Mouse (Mus musculus) lung, embryonic 16.5 days (tissue): Measurements from ENCODE around the gene Tmem72. TPM values are rescaled to one million over a fixed set of nuclear protein-coding genes. Genes with fewer than 3 reads are reported as not detected.

Source experiments
- ATAC-seq: fragments of 200-750 bp; cut with Nextera tagmentation; 2 replicates; pipeline ENCODE4 v1.8.0; 2017; ENCODE audit warnings: low read depth, mild to moderate bottlenecking, moderate library complexity
- H3K27ac ChIP-seq: fragments of 300-500 bp; sonication (generic); 2 replicates; pipeline ENCODE4 v1.5.1; 2014; ENCODE audit warnings: mild to moderate bottlenecking, control low read depth, low read length
- H3K27me3 ChIP-seq: fragments of 300-500 bp; sonication (generic); 2 replicates; pipeline ENCODE4 v1.6.1; 2014; ENCODE audit warnings: low read depth, low read length, mixed read lengths; ENCODE audit not compliant: control insufficient read depth, insufficient read depth
- H3K36me3 ChIP-seq: fragments of 300-500 bp; sonication (generic); 2 replicates; pipeline ENCODE4 v1.6.1; 2014; ENCODE audit warnings: low read length; ENCODE audit not compliant: control insufficient read depth, insufficient read depth
- H3K4me1 ChIP-seq: fragments of 300-500 bp; sonication (generic); replicated peaks from 2 replicates; pipeline ENCODE4 v1.6.1; 2014; ENCODE audit warnings: low read length, mixed read lengths; ENCODE audit not compliant: control insufficient read depth, insufficient read depth
- H3K4me2 ChIP-seq: fragments of 300-500 bp; sonication (generic); 2 replicates; pipeline ENCODE4 v1.6.1; 2014; ENCODE audit warnings: low read depth, low read length, control low read depth
- H3K4me3 ChIP-seq: fragments of 300-500 bp; sonication (generic); 2 replicates; pipeline ENCODE4 v1.5.1; 2014; ENCODE audit warnings: mild to moderate bottlenecking, low read length, control low read depth
- H3K9ac ChIP-seq: fragments of 300-500 bp; sonication (generic); 2 replicates; pipeline ENCODE4 v1.6.1; 2014; ENCODE audit warnings: low read length, control low read depth
- H3K9me3 ChIP-seq: fragments of 300-500 bp; sonication (generic); 2 replicates; pipeline ENCODE4 v1.6.1; 2016; ENCODE audit warnings: low read length; ENCODE audit not compliant: control insufficient read depth
- WGBS: fragments of 180-500 bp; shearing (Covaris S2); extraction: QIAGEN DNeasy Blood & Tissue Kit; methylation state at CpG from one replicate; pipeline ENCODE4 v1.1.7; 2014; 5-methylcytosine and 5-hydroxymethylcytosine counted together
- polyA plus RNA-seq: library from polyadenylated mRNA; unstranded; fragments of >200 nt; fragmentation: Nextera tagmentation; extraction: Ambion mirVana; gene quantifications from 2 replicates; pipeline ENCODE4 v1.2.1, GENCODE M21; 2015

The Tmem72 gene
- polyA plus RNA-seq, 1 experiment from 2014 or later, result 0.06 TPM

DNA sequence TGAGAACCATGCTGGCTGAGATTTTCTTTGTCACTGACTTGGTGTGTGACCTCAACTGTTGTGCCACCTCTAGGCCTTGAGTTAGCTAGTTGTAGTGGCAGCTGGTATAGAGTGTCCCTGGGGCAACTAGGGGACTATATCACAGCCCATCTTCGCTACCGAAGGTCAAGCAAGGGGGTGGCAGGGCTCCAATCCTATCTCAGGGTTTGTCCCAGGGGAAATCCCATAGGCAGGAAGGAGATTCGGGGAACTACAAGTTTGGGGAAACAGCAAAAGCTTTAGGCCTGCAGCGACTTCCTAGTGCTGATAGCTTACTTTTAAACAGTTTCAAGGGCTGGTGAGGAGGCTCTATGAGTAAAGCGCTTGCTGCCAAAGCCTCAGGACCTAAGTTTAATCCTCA lies 44.4 kb downstream of the Tmem72 start:
- Histone ChIP-seq H3K9me3 (no peaks in the 10 kb centered on the region), H3K27me3 (no peaks in the 10 kb centered on the region), H3K4me2 (no peak overlapping the region), H3K4me1 (peaks cover 17% of the 10 kb centered on the region), H3K9ac (no peak overlapping the region), H3K36me3 (no peaks in the 10 kb centered on the region), H3K4me3 (no peak overlapping the region), H3K27ac (no peak overlapping the region)
- ATAC-seq, result no peak
- 72% methylated on average over 5 of the region's 5 CpGs for whole genome bisulfite sequencing

- H3K4me1 ChIP-seq, result peaks cover 17% of the 10 kb centered on the region
- 90% methylated on average over 4 of the region's 4 CpGs for WGBS
- no peak overlapping the region for H3K27ac ChIP-seq
- no peaks in the 10 kb centered on the region for H3K9me3 ChIP-seq
- no peak overlapping the region for H3K9ac ChIP-seq
- no peak overlapping the region for H3K4me2 ChIP-seq
- H3K4me3 ChIP-seq, result no peak overlapping the region
- H3K36me3 ChIP-seq, result no peaks in the 10 kb centered on the region
- no peak for ATAC-seq
- H3K27me3 ChIP-seq, result no peaks in the 10 kb centered on the region
Measured at GRCm38 (mm10) chr6:116671768-116672167, 44.9 kb downstream of the Tmem72 start.

DNA sequence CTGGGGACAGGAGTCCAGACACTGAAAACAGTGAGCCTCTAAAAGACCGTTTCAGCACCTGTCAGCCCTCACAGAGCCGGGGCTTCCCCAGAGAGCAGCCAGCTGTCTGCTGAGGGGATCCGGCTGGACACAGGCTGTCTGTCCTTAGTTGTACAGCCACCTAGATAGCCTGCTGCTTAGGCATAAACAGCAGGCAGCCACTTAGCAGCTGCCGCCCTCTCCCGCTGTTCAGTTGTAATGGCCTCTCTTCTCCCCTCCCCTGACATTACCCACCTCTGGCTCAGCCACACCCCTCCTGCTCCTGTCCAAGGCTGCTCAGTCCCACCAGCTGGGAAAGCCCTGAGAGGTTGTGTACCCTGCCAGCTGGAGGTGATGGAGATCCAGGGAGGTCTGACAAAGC lies 45.7 kb downstream of the Tmem72 start:
- no peaks in the 10 kb centered on the region for H3K36me3 ChIP-seq
- WGBS, result 35% methylated on average over 5 of the region's 5 CpGs
- no peak for ATAC-seq
- H3K27me3 ChIP-seq, result no peaks in the 10 kb centered on the region
- H3K4me1 ChIP-seq, result peaks cover 16% of the 10 kb centered on the region
- H3K9ac ChIP-seq, result no peak overlapping the region
- no peak overlapping the region for H3K4me2 ChIP-seq
- no peak overlapping the region for H3K4me3 ChIP-seq
- no peak overlapping the region for H3K27ac ChIP-seq
- no peaks in the 10 kb centered on the region for H3K9me3 ChIP-seq

DNA sequence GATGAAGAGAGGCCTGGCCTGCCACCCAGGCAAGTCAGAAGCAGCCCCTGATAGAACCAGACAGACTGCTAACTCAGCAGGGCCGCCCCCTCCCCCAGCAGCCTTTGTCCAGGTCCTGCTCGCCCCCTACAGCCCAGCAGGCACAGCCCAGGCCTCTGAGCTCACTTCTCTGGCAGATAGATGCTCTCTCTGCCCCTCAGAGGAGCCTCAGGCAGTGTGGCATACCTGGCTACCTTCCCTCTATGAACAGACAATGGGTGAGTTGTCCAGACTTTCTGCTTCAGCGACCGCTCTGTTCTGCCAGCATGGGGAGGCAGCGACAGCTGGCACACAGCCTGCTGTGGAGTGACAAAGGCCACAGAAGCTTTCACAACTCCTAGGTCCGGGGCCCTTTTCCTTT lies 46.6 kb downstream of the Tmem72 start:
- no peak overlapping the region for H3K9ac ChIP-seq
- peaks cover 15% of the 10 kb centered on the region for H3K4me1 ChIP-seq
- H3K4me2 ChIP-seq, result no peak overlapping the region
- no peak overlapping the region for H3K4me3 ChIP-seq
- WGBS, result 39% methylated on average over 6 of the region's 6 CpGs
- ATAC-seq, result no peak
- H3K27ac ChIP-seq, result no peak overlapping the region
- no peaks in the 10 kb centered on the region for H3K27me3 ChIP-seq
- no peaks in the 10 kb centered on the region for H3K9me3 ChIP-seq
- no peaks in the 10 kb centered on the region for H3K36me3 ChIP-seq

DNA sequence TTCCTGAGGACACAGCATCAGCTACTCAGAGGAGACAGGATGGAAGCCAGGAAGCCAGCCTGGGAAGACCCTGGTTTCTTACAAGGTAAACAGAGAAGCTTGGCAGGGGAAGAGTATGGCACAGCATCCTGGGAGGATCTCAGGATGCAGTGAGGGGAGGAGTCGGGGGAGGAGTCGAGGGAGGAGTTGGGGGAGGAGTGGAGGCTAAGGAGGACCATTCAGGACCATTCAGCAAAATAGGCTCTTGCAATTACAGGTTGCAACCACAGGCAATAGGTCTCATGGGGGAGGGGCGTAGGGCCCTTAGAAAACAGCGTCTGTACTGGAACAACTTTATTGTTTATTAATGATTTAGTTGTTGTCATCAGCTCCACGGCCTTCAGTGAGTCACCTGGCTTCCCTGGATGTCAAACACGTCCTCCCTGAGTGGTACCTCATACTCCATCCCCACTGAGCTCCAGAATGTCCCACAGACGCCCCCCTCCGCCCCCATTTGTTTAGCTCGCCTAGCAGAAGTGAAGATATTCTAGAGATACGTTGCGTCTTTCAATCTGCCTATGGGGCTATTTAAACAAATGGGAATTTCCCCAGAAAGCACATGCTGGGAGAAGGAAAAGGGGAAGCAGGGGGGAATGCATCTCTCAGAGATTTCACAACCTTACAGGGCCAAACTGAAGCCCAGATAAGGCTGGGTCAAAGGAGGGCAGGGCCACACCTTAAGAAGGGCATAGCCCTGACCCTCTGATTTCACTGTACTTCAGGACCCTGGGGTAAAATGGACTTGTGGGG lies 47.8 kb downstream of the Tmem72 start:
- no peak overlapping the region for H3K4me3 ChIP-seq
- H3K36me3 ChIP-seq, result no peaks in the 10 kb centered on the region
- no peaks in the 10 kb centered on the region for H3K9me3 ChIP-seq
- no peak for ATAC-seq
- H3K4me2 ChIP-seq, result no peak overlapping the region
- 42% methylated on average over 11 of the region's 11 CpGs for WGBS
- H3K27me3 ChIP-seq, result no peaks in the 10 kb centered on the region
- peaks cover 11% of the 10 kb centered on the region for H3K4me1 ChIP-seq
- H3K27ac ChIP-seq, result no peak overlapping the region
- H3K9ac ChIP-seq, result no peak overlapping the region

DNA sequence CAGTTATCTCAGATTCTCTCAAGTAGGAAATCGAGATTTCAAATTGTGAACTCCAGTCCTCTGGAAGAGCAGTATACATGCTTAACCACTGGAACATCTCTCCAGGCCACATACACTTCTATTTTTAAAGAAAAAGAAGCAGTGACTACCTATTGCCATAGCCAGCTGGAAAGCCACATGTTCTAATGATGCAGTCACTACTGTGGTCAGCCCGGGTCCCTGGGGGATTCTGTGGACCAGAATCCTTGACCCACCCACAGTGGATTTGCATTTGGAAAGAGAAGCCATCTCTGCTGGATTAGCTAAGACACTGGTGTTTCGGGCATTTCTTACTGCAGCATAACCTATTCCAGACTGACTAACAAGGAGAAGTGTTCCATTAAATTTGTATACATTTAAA lies 49.3 kb downstream of the Tmem72 start:
- Histone ChIP-seq H3K4me1 (0 out of 2 replicates have a peak, but pooled peaks cover 2% of the 10 kb centered on the region), H3K9ac (no peak overlapping the region), H3K27me3 (no peaks in the 10 kb centered on the region), H3K36me3 (no peaks in the 10 kb centered on the region), H3K9me3 (no peaks in the 10 kb centered on the region), H3K4me3 (no peak overlapping the region), H3K4me2 (no peak overlapping the region), H3K27ac (no peak overlapping the region)
- ATAC-seq, result no peak
- WGBS, result 68% methylated on average over 3 of the region's 3 CpGs

DNA sequence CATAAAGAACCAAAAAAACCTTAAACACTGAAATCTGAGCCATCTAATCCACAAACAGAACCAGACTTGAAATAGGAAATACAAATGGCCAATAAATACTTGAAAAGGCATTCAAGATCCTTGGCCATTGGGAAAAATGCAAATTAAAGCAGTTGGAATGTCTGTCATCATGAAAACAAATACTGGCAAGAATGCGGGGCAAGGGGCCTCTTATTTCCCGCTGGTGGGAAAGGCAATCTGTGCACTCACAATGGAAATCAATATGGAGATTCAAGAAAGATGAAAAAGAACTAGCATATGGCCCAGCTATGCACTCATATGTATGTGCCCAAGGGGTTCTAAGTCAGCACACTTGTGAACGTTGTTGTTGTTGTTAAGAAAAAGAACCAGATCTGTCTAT lies 49.8 kb downstream of the Tmem72 start:
- ATAC-seq, result no peak
- Histone ChIP-seq H3K9ac (no peak overlapping the region), H3K9me3 (no peaks in the 10 kb centered on the region), H3K27me3 (no peaks in the 10 kb centered on the region), H3K4me2 (no peak overlapping the region), H3K4me1 (0 out of 2 replicates have a peak, but pooled peaks cover 2% of the 10 kb centered on the region), H3K27ac (no peak overlapping the region), H3K4me3 (no peak overlapping the region), H3K36me3 (no peaks in the 10 kb centered on the region)
- 62% methylated on average over 3 of the region's 3 CpGs for WGBS

GRCm38 (mm10) chr6:116666085-116666750 lies 50.5 kb downstream of the Tmem72 start:
- H3K36me3 ChIP-seq, result no peaks in the 10 kb centered on the region
- no peak overlapping the region for H3K9ac ChIP-seq
- no peak overlapping the region for H3K27ac ChIP-seq
- 81% methylated on average over 12 of the region's 12 CpGs for WGBS
- no peak overlapping the region for H3K4me2 ChIP-seq
- no peak overlapping the region for H3K4me3 ChIP-seq
- 0 out of 2 replicates have a peak, but pooled peaks cover 2% of the 10 kb centered on the region for H3K4me1 ChIP-seq
- no peaks in the 10 kb centered on the region for H3K9me3 ChIP-seq
- no peaks in the 10 kb centered on the region for H3K27me3 ChIP-seq
- ATAC-seq, result no peak

GRCm38 (mm10) chr6:116664830-116665229 lies 51.9 kb downstream of the Tmem72 start:
- WGBS, result 73% methylated on average over 3 of the region's 3 CpGs

More at GRCm38 (mm10) chr6:116664830-116665229, 51.9 kb downstream of the Tmem72 start:
- Histone ChIP-seq H3K27me3 (no peaks in the 10 kb centered on the region), H3K4me2 (no peak overlapping the region), H3K9ac (no peak overlapping the region), H3K27ac (no peak overlapping the region), H3K4me1 (no peaks in the 10 kb centered on the region), H3K4me3 (no peak overlapping the region), H3K9me3 (no peaks in the 10 kb centered on the region), H3K36me3 (no peaks in the 10 kb centered on the region)
- no peak for ATAC-seq
